Mouse (Mus musculus) bone marrow macrophage, adult 2 months (primary cell): ENCODE results near the gene Tmem238.

Source experiments
- CTCF ChIP-seq: IDR thresholded peaks from 2 replicates; pipeline ENCODE4 v1.5.1; 2012; ENCODE audit warnings: low read depth, mild to moderate bottlenecking, low read length, moderate library complexity
- POLR2A ChIP-seq: IDR thresholded peaks from 2 replicates; pipeline ENCODE4 v1.6.1; 2012; ENCODE audit warnings: mild to moderate bottlenecking, low read depth, low read length, borderline replicate concordance

GRCm38 (mm10) chr7:4747156-4747899 lies 42.1 kb downstream of the Tmem238 start:
- no peak for TF ChIP-seq POLR2A
- no peak for TF ChIP-seq CTCF
